Mouse (Mus musculus) v-Abl transformed pro-B cells (cell line): ENCODE measurements around the gene Clec10a.

Experiments
- in situ Hi-C, 2 experiments: fragments of 400-800 bp; cut with MboI; formaldehyde crosslinking; loops; one replicate each; pipeline ENCODE4 v1.15.1; 2025; ENCODE audit not compliant: unreplicated experiment in 2 of 2

Clec10a gene

DNA sequence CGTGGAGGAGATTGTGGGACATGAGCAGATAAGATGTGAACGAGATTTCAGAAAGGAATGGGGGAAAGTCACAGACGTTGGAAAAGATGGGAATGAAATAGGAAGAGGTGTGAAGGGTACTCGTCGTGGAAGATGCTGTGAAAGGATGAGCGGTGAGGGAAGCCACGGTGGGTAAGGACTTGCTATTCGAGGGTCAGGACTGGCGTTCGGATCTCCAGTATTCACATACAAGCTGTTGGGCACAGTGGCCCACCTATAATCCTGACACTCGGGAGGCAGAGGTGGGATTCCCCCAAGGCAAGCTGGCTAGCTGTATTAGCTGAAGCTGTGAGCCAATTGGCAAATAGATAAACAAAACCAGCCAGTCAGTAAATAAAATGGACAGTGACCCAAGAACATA is 22.8 kb downstream of the Clec10a start:
- in situ Hi-C loops: loop anchor here in 1 of 2 experiments (25.0 kb wide), 1 partner anchor 466 kb away; no protein-coding TSS in a partner anchor

DNA sequence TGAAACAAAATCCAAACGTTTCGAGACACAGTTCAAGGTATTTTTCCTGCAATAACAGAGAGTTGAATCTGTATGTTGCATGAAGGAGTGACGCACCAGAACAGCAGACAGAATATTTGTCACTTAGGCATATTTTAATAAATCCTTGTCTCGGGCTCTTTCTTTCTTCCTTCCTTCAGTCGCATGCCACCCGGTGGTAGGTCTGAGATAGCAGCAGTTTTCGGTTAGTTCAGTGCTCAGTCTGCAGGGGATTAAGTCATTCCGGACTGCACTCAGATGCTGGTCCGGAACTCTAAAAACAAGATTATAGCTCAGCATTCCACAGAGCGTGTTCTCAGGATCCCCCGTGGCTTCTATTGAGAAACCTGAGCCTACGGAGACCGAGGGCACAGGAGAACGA is 23.4 kb downstream of the Clec10a start:
- in situ Hi-C loops: loop anchor here in 1 of 2 experiments (25.0 kb wide), 1 partner anchor 467 kb away; no protein-coding TSS in a partner anchor

DNA sequence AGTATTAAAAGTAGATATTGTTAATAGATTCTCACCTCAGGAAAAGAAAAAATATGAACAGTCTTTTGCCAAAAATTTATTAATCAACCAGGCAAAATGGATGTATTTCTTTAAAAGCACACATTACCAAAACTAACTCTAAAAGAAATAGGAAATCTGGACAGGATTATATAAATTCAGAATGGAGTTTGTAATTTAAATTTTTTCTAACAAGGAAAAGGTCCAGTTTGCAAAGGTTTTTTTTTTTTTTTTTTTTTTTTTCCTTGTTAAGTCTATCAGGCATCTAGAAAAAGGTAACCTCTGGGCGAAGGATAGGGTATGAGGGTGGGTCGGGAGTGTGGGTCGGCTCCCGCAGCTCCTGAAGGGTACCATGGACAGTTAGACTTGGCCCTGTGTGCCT is 24.5 kb downstream of the Clec10a start:
- in situ Hi-C loops: loop anchor here in 1 of 2 experiments (25.0 kb wide), 1 partner anchor 468 kb away; no protein-coding TSS in a partner anchor

DNA sequence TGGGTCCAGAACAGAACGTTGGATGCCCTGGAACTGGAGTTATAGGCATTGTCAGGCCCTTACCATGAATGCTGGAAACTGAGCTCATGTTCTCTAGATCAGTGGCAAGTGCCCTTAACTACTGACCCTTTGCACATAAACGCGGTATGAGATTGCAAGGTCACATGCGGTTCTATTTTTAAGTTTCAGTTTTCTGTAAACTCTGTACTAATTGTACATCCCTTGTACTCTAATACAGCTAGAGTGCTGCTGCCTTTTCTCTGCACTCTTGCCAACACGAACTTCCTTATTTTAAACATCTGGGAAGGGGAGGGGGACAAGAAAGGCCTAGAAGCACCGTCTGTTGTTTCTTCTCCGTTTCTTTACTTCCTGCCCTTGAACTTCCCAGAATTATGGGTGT is 29.1 kb downstream of the Clec10a start:
- in situ Hi-C loops: loop anchor here in 1 of 2 experiments (25.0 kb wide), 1 partner anchor 473 kb away; no protein-coding TSS in a partner anchor

DNA sequence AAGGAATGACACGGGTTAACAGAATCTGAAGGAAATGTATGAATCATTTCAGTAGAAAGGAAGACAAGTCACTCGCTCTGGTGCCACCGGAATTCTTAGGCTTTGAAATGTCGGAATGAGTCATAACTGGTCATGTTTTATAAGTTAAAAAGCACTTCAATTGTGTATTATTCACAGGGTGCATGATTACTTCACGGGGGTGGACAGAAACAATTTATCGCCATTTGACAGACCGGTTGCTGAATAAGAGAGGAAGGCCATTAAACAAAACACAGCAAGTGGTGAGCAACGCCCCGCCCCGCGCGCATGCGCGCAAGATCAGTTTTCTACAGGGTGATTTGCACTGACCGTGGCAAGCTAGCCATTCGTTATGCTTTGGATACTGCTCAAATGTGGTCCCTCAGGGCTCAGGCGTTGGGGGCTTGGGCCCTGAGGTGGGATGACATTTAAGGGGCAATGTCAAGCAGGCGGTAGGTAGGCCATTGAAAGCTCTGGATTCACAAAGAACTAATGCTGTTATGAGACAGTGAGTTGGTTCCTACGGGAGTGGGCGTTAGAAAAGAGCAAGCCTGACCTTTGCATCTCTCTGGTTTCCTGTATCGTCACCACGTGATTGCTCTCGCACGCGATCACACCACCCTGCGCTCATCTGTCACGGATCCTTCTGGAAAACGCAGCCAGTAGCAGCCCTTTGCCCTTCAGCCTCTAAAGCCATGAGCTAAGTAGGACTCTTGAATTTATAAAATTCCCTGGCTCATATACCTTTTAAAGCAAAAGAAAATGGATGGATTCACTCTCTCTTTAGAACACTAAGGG is 33.5 kb downstream of the Clec10a start:
- in situ Hi-C loops: loop anchor here in 1 of 2 experiments (10.0 to 25.0 kb wide), 2 partner anchors 235 to 477 kb away; no protein-coding TSS in a partner anchor

DNA sequence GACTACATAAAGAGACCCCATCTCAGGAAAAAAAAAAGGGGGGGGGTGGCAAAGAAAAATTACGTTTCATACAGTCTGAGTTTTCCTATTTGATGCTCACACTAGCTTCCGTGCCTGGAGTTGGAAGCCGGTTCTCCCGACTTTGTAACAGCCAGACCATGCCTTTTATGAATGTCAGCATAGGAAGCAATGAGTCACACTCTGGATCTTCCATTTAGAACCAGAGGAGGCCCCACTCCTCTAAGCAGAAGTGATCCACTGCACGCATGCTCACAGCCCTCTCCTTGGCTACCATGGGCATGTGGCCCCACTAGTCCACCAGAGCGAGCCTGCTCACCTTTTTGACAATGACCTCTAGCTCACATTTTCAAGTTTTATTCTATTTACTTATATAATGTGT is 35.2 kb downstream of the Clec10a start:
- in situ Hi-C loops: loop anchor here in 1 of 2 experiments (10.0 to 25.0 kb wide), 2 partner anchors 236 to 479 kb away; no protein-coding TSS in a partner anchor

DNA sequence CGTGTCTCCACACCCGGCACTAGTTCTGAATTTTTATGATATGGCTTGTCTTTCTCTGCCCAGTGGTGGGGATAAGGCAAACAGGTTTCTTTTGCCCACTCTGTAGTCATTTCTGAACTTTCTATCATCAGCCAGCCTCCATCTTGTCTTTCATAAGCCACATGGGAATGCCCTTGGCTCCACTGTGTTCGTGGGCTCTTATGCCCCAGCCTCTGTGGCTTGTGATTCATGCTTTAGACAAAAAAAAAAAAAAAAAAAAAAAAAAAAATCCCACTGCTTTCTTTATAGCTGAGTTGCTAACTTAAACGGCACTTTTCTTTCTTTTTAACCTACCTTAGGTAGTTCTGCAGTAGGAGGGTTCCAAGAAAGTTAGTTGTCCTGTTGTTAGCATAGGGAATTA is 36.2 kb downstream of the Clec10a start:
- in situ Hi-C loops: loop anchor here in 1 of 2 experiments (10.0 to 25.0 kb wide), 2 partner anchors 237 to 480 kb away; no protein-coding TSS in a partner anchor

DNA sequence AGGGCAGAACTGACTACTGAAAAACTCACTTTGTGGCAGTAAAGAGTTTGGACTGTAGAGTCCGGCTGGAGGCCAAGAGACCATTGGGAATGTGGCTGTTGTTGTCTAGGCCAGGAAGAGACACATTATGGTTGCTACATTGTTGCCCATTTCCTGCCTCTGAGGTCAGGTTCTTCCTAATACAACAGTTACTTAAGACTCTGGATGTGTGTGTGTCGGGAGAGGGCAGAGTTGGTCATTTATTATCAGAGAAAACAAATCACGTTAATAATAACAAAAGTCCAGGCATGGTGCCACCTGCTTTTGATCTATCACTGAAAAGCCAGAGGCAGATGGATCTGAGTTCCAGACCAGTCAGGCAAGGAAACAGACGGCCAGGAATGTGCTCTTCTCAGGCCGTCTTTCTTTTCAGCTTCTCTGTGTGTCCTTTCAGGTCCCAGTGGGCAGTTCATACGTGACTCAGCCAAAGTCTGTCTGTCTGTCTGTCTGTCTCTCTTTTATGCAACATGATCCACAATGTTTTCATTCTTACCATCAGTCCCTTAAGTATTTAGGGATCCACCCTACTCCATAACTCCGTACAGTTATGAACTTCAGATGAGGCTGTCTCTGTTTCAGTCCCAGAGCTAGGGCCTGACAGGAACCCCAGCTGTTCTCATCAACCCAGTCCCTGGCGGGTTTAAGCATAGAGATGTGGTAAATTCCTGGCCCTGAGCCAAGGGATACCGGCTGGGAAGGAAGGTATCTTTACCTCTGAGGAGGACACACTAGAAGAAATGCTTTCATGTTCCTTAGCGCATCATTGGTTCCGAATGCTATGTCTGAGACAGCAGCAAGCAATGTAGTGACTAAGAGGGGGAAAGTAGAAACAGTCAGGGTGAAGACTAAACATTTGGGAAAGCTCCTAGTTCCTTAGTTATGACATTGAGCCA is 37.6 kb downstream of the Clec10a start:
- in situ Hi-C loops: loop anchor here in 1 of 2 experiments (10.0 to 25.0 kb wide), 2 partner anchors 239 to 481 kb away; no protein-coding TSS in a partner anchor

DNA sequence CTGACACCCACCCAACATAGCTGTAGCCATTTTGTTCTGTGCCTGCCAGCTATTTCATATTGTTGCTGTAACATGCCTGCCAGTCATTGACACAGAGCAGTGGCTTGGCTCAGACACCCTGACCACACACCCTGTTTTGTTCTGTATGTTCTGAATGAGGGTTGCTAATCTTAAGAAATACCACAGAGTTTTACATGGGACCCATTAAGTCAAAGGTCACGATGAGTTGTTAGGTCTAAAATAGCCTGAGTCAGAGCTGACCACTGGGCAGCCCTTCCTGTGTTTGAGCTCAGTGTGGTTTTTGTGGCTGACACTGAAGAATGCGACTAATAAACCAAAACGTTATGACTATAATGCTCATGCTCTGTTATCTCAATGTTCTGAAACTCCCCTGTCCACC is 42.3 kb downstream of the Clec10a start:
- in situ Hi-C loops: loop anchor here in 1 of 2 experiments (10.0 to 25.0 kb wide), 2 partner anchors 244 to 486 kb away; no protein-coding TSS in a partner anchor

DNA sequence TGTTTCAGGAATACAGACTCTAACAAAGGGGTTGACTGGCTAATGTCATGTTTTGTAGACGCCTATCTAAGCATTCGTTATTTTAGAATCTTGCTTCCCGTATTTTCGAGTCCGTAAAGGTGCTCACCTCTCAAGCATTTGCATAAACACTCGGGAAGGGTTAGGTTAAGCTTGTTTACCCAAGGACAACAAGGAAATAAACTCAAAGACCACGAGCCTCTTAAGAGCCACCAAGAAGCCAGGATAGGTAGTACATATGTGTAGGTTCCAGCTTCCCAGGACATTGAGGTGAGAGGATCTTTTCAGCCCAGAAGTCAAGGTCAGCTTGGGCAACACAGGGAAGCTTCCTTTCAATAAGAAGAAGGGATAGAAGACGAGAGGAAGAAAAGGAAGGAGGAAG is 43.1 kb downstream of the Clec10a start:
- in situ Hi-C loops: loop anchor here in 1 of 2 experiments (10.0 to 25.0 kb wide), 2 partner anchors 244 to 487 kb away; no protein-coding TSS in a partner anchor

DNA sequence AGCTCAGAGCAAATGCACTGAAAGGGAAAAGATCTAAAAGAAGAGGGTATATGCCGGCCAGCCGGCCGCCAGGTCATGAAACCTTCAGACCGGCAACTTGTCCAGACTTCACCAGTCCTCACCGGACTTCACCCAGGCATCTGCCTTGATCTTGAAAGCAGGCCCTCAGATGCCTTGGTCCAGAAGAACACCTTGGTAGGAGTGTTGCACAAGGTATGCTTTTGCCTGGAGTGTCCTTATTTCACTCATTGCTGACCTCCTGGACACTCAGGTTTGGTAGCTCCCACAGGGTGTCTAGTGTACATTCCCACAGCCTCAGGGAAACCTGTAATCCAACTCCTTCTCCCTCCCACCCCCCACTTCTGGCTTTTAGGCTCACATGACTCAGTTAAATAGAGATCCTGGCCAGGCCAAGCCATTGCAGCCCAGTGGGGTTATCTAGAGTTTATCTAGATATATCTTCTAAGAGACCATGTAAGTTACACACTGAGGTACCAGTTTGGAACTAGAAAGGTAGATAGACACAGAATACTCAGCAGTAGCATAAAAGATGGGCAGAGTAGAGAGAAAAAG is 44.1 kb downstream of the Clec10a start:
- in situ Hi-C loops: loop anchor here (5.0 to 25.0 kb wide), 3 partner anchors 143 to 513 kb away; partner anchors contain the start of genes Asgr1 (in 1 of the 2), Senp3 (in 1 of the 2), Tnfsf12 (in 1 of the 2) and Tnfsf13 (in 1 of the 2)

DNA sequence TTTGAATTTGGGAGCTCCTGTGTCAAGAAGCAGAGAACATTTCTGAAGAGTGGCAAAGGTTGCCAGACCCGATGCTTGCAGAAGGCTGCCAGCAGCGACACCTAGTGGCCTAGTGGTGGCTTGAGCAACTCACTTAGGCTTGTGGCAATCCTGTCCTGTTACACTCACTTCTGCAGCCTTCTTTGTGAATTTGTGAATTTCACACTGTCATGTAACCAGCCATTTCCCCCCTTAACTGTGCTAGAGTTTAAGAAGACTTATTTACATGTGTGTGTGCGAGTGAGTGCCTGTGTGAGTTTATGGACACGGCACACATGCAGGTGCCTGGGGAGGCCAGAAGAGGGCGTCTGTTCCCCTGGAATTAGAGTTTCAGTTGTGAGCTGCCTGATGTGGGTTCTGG is 45.7 kb downstream of the Clec10a start:
- in situ Hi-C loops: loop anchor here (5.0 to 25.0 kb wide), 3 partner anchors 144 to 514 kb away; partner anchors contain the start of genes Asgr1 (in 1 of the 2), Senp3 (in 1 of the 2), Tnfsf12 (in 1 of the 2) and Tnfsf13 (in 1 of the 2)

DNA sequence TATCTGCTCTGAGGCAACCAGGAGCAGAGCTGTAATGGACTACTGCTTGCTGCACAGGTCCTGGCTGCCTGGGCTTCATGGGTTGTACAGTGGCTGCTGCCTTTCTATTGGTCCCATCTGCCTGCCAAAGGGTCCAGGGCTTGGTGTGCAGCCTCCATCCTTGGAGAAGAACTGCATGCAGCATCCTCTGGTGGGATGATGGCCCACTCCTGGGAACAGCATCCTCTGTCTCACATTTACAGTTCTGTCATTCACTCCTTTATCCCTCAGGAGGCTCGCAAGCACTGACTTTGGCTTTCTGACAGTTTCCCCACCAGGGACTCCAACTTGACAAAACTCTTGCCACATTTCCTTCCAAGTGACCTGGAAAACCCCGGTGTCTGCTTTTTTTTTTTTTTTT is 50.8 kb downstream of the Clec10a start:
- in situ Hi-C loops: loop anchor here (10.0 to 25.0 kb wide), 2 partner anchors 152 to 520 kb away; partner anchors contain the start of genes Asgr1 (in 1 of the 2), Senp3 (in 1 of the 2), Tnfsf12 (in 1 of the 2) and Tnfsf13 (in 1 of the 2)

DNA sequence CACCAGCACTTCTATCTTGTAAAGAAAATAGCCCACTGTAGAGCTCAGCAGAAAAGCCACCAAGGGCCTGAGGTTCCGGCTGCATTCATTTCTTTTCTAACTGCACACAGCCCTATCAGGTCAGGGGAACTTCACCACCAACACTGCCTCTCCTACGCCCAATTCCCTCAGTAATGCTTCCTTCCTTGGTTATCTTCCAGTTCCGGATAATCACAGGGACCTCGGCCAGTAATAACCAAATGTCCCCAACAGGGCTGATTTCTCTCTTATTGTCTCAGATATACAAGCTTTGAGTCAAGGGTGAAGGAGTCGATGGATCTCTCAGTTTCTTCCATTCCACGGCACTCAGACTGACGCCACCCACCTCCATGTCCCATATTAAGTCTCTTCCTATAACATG is 51.3 kb downstream of the Clec10a start:
- in situ Hi-C loops: loop anchor here (10.0 to 25.0 kb wide), 2 partner anchors 152 to 520 kb away; partner anchors contain the start of genes Asgr1 (in 1 of the 2), Senp3 (in 1 of the 2), Tnfsf12 (in 1 of the 2) and Tnfsf13 (in 1 of the 2)

DNA sequence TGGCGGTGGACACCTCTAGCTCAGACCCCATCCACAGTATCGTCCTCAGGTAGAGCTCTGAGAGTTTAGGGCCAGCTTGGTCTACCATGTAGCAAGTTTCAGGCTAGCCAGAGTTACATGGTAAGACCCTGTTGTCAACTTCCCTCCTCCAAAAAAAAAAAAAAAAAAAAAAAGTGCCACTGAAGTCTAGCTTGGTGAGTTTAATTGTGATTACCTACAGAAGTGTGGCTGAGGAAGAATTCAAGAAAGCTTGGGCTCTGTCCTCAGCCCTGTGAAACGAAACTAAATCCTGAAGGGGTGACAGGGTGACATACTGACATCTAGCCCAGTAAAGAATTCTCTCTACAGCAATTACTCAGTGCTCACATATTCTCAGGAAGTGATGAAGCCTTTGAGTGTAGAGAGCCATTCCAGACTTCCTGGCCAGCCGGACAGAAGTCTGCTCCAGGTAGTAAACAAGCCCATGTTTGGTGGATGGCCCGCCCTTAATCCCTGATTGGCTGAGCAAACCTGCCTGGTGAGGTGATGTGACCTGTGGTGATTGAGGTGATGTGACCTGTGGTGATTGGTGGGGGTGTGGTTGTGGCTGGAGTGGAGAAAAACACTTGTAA is 52.9 kb downstream of the Clec10a start:
- in situ Hi-C loops: loop anchor here (10.0 to 25.0 kb wide), 2 partner anchors 154 to 522 kb away; partner anchors contain the start of genes Asgr1 (in 1 of the 2), Senp3 (in 1 of the 2), Tnfsf12 (in 1 of the 2) and Tnfsf13 (in 1 of the 2)

DNA sequence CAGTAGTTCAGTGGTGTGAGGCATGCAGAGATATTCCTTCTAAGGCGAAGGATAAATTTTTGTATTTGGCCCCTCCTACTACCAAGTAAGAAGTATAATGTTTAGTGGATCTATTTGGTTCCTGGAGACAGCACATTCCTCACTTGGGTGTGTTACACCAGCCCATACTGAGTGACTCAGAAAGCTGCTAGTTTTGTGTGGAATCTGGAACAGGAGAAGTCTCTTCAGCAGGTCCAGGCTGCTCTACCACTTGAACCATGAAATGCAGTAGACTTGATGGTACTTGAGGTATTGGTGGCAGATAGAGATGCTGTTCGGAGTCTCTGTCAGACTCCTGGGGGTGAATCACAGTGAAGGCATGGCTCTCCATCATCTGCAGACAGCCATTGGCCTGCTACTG is 54.7 kb downstream of the Clec10a start:
- in situ Hi-C loops: loop anchor here (10.0 to 25.0 kb wide), 2 partner anchors 336 to 523 kb away; partner anchors contain the start of genes Senp3 (in 1 of the 2), Tmem95 (in 1 of the 2), Tnfsf12 (in 1 of the 2) and Tnfsf13 (in 1 of the 2)

DNA sequence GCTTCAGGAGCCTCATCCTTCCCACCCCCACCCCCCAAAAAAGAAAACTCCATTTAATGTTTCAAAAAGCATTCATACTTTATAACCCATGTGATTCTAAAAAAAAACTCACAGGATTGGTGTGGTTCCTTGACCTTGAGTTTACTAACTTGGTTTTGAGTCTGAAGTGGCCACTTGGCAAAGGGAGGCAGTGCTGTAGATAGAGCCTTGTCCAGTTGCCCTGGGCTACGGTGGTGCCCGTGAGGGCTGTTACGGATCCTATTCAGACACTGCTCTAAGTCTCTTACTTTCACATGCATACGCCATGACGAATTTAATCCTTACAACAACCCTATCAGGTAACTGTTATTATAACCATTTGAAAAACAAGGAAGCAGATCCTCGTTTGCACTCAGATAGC is 56.0 kb downstream of the Clec10a start:
- in situ Hi-C loops: loop anchor here (10.0 to 25.0 kb wide), 2 partner anchors 337 to 525 kb away; partner anchors contain the start of genes Senp3 (in 1 of the 2), Tmem95 (in 1 of the 2), Tnfsf12 (in 1 of the 2) and Tnfsf13 (in 1 of the 2)

DNA sequence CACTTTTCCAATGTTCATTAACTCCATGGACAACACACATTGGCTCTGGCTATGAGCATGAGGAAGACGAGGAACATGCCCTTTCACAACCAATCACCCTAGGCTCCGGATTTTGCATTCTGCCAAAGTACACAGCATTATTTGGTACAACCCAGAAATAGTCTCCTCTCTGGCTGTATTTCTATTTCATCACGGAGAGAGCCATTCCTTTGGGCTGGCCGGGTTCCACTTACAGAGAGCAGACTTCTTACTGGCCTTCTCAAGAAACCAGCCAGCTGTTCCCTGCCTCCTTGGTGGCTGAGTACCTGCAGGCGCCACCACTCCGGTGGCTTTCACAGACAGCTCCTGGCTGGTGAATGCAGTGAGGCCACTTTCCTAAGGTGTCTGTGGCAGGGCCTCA is 56.4 kb downstream of the Clec10a start, which contains the start of gene Slc16a11:
Gene Slc16a11, plus strand, starts transcription at position 330 of the 400 bp plus-strand sequence.
- in situ Hi-C loops: loop anchor here (10.0 to 25.0 kb wide), 2 partner anchors 338 to 525 kb away; partner anchors contain the start of genes Senp3 (in 1 of the 2), Tmem95 (in 1 of the 2), Tnfsf12 (in 1 of the 2) and Tnfsf13 (in 1 of the 2)
